Mouse (Mus musculus) lung, adult 18-20 months (tissue): Measurements from ENCODE around the gene Elavl1.
A peak's percentile ranks its signal among the peaks of the same experiment; 100 is the strongest.

Experiments
- DNase-seq, 2 experiments: peaks; one replicate each; pipeline ENCODE4 v3.0.0; 2022; ENCODE audit warnings: mixed read lengths in 2 of 2

Elavl1 gene

GRCm38 (mm10) chr8:4320404-4320803 is 4.8 kb downstream of the Elavl1 start:
- DNase-seq = no peak

DNA sequence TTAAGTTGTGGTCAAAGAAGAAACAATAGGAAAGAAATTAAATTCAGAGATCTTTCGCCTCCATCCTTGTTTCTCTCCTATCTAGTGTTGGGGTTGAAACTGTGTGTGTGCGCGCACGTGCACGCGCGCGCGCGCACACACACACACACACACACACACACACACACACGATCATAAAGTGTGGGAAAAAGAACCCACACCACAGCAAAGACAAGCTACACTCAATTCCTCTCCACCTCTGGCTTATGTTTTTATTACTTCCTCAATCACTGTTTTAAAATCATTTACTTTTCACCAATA is 5.7 kb downstream of the Elavl1 start:
- no peak for DNase-seq

DNA sequence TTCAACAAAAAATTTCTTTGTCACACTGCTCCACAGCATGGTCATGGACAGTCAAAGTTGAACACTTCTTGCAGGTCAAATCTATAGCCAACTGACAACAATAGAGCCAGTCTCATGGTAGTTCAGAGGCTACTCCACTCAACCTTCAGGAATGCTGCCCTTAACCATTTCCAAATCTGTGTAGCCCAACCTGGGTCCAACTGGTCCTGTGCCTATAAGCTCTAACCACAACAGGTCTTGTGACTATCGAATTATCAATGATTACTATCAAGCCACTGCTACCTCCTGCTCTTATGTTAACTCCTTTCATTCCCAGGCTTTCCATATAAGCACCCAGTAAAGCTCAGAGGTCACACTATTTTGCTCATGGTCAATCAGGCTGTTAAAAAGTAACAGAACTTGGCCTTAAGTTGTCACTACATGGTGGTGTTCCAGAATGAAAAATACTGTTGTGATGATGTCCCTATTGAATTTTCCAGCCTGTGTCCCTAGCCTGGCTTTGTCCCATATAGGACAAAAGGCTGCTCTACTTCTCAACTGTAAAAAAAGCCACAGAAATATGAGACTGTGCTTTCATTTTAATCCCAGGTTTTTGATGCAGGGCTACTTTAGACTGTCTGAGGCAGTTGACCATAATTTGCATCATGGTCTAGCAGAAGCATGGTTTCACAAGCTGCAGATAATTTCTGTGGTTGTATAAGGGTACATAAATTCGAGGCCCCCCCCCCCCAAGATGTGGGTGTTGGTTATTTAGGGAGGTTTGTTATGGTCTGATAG is 6.2 kb downstream of the Elavl1 start:
- DNase-seq = no peak

DNA sequence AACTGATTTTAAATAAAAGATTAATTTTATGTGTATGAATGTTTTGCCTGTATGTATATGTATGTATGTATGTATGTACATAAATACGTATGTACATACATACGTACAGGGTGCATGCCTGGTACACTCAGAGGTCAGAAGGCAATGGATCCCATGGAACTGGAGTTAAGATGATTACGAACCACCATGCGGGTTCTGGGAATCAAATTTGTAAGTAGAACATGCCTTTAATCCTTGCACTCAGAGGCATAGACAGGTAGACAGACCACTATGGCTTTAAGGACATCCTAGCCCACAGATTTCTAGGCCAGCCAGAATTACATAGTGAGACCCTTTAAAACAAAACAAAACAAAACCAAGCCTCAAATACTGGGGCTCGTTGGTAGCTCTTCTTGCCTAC is 7.1 kb downstream of the Elavl1 start:
- DNase-seq = no peak

DNA sequence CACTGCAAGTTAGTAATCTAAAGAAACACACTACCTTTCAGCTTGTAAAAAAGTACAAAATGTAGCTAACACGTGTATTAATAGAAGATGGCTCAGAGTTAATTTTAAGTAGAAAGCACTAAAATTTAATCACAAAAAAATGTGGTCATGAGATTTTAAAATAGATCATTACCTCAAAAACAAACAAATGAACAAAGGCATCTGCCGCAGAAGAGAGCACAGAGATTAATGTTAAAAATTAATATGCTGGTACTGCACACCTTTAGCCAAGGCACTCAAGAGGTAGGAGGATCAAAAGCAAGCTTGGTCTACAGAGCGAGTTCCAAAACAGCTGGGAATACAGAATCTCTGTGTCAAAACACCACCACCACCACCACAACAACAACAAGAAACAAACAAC is 10.4 kb downstream of the Elavl1 start:
- DNase-seq = no peak

- DNase-seq = no peak
Measured at GRCm38 (mm10) chr8:4313254-4314124, 11.7 kb downstream of the Elavl1 start.

- DNase-seq = no peak
Measured at GRCm38 (mm10) chr8:4312104-4312503, 13.1 kb downstream of the Elavl1 start.

- DNase-seq = no peak
Measured at GRCm38 (mm10) chr8:4305838-4306237, 19.4 kb downstream of the Elavl1 start.

GRCm38 (mm10) chr8:4304124-4304547 is 21.1 kb downstream of the Elavl1 start:
- no peak for DNase-seq

GRCm38 (mm10) chr8:4297822-4298221 is 27.4 kb downstream of the Elavl1 start:
- no peak for DNase-seq

- DNase-seq = no peak
Measured at GRCm38 (mm10) chr8:4292738-4293137, 32.5 kb downstream of the Elavl1 start.

- no peak for DNase-seq
Measured at GRCm38 (mm10) chr8:4276111-4276465, 49.1 kb downstream of the Elavl1 start.

DNA sequence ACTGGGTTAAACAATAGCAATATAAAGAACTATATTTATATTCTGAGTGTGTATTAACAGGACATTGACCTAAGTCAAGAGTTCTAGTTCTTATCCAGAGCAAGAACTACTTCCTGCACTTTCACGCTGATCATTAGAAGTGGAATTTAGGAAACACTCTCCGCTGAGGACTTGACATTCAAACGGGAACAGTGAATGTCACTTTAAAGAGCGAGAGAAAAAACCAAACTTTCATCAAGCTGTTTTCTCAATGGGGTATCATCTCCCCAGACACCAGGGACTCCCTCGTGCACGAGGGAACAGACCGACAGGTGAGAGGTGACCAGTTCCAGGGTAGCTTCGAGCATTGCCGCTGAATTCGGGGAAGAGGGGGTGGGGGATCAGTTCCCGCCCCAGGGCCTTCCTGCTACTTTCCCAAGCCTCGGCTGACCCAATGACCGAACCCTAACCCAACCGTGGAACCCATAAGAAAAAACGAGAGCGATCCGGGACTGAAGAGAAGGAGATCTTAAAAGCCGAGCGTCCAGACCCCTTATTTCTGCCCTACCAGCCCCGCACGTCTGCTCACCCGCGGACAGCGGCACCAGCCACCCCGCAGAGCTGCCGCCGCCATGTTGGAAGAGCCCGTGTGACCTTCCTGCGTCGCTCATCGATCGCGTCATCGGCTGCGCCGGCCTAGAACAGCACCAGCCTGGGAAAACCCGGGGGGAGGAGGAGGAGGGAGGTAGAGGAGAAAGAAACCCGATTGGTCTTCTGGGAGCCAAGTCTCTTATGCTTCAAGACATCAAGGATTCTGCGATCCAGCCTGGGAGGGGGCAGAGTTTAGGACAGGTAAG is 49.7 kb downstream of the Elavl1 start, which contains the start of gene Timm44:
TSS of gene Timm44 (minus strand) at position 639 of the 836 bp plus-strand sequence.
- peak; percentile 94 to 96 for DNase-seq

DNA sequence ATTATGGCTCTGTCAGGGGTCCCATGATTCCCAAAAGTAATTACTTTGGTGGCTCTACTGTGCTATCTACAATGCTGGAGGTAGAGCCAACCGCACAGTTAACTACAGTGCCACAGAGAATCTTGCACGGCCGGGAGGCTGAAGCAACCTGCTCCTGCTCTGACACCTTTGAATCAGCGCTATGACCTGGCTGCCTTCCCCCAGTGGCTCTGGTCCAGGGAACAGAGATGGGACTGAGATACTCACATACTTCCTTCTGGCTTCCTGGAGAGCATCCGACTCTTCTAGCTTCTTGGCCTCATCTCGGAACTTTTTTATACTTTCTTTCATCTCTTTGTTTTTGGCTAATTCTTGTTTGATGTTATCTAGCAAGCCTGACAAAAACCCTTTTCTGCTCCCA is 55.6 kb downstream of the Elavl1 start:
- no peak for DNase-seq

GRCm38 (mm10) chr8:4267627-4268026 is 57.6 kb downstream of the Elavl1 start:
- no peak for DNase-seq

DNA sequence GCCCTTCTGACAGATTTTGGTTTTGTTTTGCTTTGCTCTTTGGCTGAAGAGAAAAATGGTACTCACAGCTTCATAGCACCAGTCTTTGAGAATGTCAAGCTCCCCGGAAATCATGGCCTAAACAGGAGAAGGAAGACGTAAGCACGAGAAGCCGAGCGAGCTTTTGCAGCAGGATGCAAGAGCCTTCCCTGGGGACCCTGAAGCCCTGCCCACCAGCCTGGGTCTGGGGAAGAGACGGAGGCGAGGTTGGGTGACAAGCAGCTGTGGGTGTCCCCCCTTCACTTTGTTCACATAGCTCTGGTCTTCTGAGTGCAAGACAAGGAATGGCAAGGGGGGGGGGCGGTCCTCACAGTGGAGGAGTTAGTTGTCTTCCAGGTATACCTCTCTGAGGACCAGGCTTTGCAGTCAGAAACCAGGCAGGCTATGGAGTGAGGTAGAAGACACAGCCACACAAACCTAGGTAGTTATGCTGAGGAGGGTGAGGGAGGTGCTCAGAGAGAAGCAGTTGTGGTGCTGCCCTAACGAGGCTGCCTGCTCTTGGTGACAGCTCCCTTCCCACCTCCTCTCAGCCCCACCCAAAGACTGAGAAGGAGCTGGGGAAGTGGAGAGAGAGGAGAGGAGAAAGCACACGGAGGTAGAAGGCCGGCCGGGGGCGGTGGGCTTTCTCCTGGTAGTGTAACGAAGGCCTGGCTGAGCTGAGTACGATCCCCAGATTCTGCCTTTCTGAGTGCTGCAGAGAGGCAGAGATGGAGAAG is 59.9 kb downstream of the Elavl1 start:
- DNase-seq = no peak

DNA sequence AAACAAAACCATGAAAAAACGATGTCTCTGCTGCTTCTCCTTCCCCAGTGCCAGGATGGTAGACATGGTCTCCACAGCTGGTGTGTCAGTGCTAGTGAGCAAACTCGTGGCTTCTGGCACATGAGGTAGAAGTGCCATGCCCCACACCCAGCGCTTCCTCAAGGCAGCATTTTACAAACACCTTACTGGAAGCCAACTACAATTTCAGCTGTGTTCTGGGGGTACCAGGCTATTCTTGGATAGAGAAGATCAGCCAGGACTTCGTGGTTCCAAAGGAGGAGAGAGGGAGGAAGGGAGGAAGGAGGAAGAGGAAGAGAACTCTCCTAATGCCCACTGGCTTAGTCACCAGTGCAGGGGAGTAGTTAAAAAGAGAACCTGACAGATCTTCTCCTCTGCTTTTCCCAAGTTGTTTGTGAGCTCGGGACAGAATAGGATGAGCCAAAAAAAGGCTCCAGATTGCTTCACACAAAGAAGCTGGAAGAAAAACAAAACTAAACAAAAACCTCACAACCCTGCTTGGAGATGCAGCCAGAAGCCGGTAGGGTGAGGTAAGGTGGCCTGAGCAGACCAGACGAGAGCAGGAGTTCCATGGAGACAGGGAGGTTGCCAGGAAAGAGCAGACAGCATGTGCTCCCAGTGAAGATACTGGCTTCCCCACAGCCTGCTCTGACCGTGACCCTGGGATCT is 62.0 kb downstream of the Elavl1 start:
- no peak for DNase-seq

DNA sequence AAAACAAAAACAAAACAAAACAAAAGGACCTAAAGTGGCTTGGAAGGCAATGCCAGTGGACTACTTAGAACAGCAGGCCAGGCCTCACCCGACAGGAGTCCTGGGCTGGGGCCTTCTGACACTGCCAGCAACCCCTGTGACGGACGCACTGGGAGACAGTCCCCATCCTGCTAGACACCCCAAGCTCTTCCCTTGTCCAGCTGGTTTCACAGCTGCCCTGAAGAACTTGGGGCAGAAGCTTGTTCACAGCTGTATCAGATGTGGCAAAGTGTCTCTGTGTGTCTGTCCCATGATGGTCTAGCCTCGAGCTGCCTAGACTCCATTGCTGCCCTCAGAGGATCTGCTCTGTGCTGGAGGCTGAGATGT is 65.4 kb downstream of the Elavl1 start:
- DNase-seq = no peak

GRCm38 (mm10) chr8:4259125-4259804 is 65.9 kb downstream of the Elavl1 start, which contains the start of gene Ctxn1:
Gene Ctxn1 (minus strand): TSS chr8:4259274.
- DNase-seq = peak; percentile 95 to 96

GRCm38 (mm10) chr8:4258678-4259077 is 66.5 kb downstream of the Elavl1 start:
- peak in 1 of 2 experiments; percentile 29 for DNase-seq

- peak; percentile 65 to 74 for DNase-seq
Measured at GRCm38 (mm10) chr8:4258233-4258632, 67.0 kb downstream of the Elavl1 start.
